Mouse (Mus musculus) lung, postnatal 36 days (tissue): ENCODE data around the gene Ntn3.

Experiments used
- DNase-seq: peaks from one replicate; pipeline ENCODE4 v3.0.0; 2022; ENCODE audit warnings: mixed read lengths

Gene Ntn3

DNA sequence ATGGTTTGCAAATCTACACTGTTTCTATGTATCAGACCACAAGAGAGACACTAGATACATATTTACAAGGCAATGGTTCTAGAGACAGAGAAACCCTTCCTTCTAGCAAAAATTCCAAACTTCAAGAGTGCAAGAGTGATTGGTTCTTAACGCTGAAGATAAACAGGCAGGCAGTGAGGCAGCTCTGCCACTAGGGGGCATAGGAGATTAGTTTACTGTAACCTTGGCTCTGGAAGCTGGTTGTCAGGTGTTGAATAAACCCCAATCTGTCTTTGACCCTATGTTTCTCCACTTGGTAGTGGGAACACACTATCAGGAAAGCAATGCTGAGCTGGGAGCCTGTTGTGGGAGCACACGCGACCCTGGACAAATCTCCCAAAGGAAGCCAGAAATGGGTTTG, 35.9 kb downstream of the Ntn3 start:
- DNase-seq: peak; percentile 87

DNA sequence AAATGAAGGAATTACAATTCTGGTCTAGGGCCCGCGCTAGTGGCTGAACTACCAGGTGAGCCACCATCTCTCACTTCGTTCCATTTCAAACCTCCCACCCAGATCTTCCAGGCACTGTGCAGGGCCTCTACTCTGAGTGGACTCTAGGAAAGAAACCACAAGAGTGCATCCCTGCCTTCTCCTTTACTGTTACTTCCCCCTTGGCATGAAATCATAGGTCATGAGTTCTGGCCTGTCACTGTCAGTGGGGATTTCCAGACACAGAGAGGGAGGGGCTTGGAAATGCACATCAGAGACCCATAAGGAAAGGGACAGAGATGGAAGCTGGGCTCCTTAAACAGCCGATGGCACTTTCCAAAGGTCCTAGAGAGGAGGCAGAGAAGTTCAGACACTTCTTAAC, 37.6 kb downstream of the Ntn3 start:
- peak; percentile 54 for DNase-seq

DNA sequence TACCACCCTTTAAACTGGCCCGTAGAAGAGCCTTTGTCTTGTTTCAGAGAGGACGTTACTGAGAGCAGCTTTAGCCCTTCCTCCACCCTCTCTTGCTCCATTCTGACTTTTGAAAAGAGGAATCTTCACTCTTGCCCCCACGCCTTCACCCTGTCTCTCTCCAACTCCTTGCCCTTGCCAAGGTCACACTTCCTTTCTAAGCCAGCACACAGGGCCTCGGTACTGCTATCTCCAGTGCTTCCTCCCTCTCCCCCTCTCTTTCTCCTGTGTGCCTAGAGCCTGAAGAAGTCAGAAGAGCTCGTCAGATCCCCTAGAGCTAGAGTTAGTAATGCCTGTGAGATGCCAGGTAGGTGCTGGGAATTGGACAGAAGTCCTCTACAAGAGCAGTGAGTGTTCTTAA, 38.6 kb downstream of the Ntn3 start:
- DNase-seq: peak; percentile 42

DNA sequence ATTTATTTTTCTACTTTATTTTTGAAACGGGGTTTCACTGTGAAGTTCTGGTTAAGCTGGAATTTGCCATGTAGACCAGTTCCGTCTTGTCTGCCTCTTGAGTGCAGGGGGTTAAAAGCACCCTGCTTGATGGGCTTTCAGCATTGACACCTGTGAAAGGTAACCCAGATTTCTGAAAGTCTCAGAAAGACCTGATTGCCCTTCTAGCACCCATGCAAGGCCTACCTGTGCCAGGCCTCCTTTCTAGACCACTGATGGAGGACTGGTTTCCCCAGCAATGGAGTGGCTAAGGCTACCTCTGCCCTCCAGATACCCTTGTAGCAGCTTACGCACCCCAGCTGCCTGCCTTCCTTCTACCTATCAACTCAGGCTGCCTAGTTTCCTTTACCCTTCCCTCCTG, 39.2 kb downstream of the Ntn3 start:
- DNase-seq: no peak

DNA sequence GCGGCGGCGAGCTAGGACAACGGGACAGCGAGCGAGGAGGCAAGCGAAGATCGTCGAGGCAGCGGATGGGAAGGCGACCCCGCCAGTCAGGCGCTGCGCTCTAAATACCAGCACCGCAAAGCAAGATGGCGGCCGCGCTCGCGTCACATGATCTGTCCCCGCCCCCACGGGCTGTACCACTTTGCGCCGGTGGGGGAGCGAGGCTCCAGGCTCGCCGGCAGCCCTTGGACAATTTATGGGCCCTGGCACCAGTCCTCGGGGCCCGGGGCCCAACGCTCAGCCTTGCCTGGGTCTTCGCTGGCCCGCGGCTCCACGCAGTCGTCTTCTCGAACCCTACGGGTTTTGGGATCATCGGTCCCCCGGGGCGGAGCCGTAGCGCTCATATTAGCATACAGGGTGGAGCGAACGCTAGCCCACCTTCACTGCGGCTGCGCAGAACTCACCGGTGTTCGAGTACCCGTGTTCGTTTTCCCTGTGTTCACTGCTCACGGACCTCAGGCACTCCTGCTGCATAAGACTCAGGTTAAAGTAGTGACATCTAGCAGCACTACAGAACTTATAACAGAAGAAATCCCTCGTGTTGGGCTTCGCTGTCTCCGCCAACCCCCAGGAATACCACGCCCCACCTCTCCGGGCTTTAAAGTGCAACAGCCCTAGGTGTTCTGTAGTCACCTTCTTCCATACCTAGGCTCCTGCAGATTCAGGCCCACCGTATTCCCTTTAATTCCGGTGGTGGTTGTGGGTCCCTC, 39.8 kb downstream of the Ntn3 start, which contains the start of gene Atp6v0c:
Atp6v0c (minus strand) TSS at position 386 of the 749 bp plus-strand sequence.
- peak; percentile 98 for DNase-seq

GRCm38 (mm10) chr17:24168590-24169277, 40.6 kb downstream of the Ntn3 start:
- peak; percentile 65 for DNase-seq

DNA sequence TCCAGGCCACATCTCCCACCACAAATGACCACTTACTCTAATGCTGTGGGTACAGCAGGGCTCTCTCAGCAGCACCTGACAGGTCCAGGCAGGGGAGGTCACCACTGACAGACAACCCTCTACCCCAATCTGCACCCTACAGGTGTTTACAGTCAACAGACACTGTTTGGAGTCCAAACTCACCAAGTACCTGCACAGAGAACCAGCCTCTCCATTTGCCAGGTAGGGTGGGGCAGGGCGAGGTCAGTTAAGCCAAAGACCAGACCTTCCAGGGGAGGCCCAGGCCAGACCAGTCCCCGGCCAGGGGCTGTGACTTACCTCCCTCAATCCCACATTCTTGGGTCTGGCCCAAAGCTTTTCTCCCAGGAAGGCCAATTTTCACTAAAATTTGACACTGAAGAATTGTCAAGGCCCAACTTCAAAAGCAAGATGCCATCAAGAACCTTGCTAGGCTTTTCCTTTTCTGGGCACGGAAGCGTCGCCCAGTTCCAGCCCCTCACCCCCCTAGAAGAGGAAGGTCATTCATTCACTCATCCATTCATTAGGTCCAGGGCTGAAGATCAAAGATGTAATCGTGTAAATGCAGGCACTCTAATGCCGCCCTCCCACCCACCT, 41.3 kb downstream of the Ntn3 start:
- no peak for DNase-seq

GRCm38 (mm10) chr17:24167120-24167519, 42.2 kb downstream of the Ntn3 start:
- DNase-seq: no peak

DNA sequence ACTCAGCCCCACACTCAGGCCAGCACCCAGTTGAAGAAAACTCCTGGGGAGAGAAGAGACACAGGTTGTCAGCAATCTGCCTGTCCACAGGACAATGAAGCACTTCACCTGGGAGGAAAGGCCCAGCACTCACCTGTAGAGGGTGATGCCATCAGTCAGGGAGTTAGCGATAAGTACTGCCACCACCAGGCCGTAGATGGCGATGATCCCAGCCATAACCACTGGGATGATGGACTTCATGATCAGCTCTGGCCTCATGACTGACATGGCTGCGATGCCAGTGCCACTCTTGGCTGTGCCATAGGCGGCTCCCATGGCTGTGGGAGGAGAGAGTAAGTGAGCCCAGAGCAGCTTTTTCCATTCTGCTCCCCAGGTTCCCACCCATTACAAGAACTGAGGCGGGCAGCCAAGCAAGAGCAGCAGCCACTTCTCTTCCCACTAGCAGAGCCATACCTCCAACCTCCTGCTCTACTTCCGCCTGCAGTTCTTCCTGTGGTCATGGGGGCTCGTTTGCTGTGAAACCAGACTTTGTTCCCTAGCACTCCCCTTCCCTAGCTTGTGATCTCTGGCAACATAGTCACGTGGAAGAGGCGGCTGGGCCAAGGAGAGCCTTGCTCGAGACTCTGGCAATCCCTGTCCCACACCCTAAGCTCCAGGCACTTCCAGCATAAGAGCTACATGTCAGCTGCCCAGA, 44.6 kb downstream of the Ntn3 start:
- peak; percentile 54 for DNase-seq

DNA sequence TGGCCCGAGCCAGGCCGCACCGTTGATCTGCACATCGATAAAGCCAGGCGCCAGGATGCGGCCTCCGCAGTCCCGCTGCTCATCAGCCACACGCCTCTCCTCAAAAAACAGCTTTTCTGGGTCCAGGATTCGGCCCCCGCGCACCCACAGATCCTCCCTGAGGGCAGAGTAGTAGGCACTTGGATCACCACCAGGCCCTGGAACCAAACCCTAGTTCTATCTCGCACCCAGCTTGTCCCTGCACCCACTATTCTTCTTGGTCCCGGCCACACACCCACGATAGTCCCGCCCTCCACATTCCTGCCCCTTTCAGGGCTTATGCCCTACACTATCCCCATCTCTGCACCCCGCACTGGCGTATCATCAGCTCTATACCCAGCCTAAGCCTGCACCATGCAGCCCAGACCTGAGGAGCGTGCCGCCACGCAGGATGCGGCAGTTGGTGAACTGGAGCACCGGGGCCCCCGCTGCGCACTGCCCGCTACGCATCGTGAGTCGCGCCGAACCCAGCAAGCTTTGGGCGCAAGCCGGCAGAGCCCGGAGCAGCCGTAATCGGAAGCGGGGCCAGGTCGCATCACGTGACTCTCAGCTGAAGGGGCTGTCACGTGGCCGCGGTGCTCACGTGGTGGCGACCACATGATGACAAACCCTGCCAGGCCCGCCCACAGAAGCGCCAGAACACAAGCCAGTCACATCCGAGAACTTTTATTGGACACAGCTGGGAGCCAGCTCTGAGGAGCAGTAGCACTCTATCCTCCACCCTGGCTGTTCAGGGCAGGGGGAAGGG, 46.0 kb downstream of the Ntn3 start, which contains the start of gene Amdhd2:
Amdhd2 (minus strand) TSS at position 591 of the 787 bp plus-strand sequence.
- peak; percentile 99 for DNase-seq

DNA sequence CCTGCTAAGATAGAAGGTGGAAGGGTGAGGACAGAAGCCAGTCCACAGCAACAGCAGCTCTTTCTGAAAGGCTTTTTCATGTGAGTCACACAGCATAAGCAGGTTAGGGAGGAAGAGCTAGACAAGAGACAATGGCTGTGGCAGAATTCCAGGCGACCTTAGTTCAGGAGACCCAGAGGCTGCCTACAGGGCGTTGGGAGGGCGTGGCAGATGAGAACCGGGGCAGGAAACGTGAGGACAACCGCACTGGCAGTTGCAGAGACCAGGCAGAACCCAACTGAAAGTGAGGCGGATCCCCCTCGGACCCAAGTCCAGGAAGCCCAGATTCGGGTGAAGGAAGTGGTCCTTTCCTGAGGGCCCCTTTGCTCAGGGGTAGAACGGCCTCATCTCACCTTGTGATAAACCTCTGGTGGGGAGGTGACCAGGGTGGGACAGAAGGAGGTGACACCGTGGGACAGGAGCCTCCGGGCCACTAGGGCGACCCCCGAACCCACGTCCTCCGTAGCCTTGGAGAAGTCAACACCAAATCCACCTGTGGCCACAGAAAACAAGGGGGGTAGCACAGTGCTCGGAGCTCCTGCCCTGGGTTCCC, 46.7 kb downstream of the Ntn3 start:
- DNase-seq: peak; percentile 48

GRCm38 (mm10) chr17:24161466-24161865, 47.9 kb downstream of the Ntn3 start:
- peak; percentile 46 for DNase-seq

DNA sequence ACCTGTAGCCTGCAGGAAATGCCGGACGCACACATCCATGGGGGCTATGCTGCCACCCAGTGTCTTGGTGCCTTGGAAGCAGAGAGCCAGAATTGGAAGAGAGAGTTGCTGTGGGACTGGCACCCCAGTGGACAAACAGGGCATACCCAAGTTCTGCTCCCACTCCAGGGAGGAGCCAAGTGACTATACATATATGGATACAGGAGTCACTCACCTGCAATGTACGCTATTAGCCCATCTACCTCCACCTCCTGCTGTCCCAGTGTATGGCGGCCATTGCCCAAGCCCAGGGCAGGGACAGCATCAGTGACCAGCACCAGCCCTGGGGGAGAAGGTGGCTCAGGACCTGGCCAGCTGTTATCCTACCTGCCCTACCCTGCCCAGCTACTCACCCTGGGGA, 51.8 kb downstream of the Ntn3 start:
- DNase-seq: no peak

DNA sequence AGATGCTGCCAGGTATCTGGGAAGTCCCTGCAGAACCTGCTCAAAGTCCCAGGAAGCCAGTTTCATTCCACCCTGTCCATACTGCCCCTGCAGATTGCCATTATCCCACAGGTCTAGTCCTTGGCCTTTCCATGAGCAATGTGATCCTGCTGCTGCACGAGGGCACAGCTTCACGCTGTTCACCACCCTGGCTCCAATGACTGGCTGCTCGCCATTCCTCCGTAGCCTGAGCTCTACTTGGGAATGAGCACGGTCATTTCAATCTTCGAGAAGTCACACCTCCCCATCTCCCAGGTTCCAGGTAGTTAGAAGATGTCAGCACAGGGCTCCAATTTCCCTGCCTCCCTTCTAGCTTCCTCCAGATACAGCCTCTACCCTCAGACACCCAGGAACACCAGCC, 52.2 kb downstream of the Ntn3 start:
- no peak for DNase-seq

GRCm38 (mm10) chr17:24156394-24156793, 52.9 kb downstream of the Ntn3 start:
- DNase-seq: no peak

DNA sequence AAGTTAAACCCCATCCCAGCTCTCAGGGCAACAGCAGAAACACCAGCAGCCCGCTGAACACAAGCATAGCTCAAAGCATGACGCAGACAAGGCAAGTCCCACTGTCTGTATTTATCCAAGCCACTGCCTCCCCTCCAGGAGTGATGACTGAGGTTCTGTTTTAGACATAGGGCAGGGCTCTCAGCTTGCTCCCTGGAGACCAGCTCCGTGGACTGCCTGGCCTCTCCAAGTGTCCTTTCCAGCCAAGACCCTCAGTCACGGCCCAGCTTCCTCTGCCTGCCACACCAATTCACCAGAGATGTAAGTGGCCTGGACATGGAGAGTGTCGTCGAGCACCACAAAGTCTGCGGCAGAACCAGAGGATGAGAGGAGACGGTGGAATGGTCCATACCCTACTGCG, 53.6 kb downstream of the Ntn3 start:
- DNase-seq: no peak

DNA sequence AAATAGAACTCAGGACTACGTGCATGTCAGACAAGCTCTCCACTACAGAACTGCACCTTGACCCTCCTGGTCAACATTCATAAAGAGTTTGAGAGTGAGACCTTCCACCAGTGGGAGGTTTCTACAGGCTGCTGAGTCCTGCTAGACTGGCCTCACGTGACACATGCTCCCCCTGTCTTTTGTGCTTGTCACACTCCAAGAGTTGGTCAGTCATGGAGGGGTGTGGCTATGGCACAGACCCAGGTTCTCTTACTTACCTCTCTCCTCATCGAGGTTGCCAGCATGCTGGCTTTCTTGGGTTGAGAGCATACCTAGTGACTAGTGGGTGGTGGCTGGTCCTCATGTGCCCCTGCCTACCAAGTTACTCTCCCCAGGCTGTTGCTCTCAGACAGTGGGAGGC, 54.9 kb downstream of the Ntn3 start:
- DNase-seq: peak; percentile 82
